ENCODE assay signal across 11 mouse cellular contexts in genomic region chr12:41877292-41877959, GRCm38 (mm10).
DNase-seq lines count a peak whose midpoint lies in the region; ATAC-seq lines count a peak whose summit lies in the region.
"Had no signal": no experiment of that assay in that cellular context is flagged by ENCODE, and none has a peak within 500 bp of the region (broad histone marks: within the 10 kb centered on the region; RNA-seq: fewer than 3 reads in every experiment).

No protein-coding gene starts in this region.

- H3K9ac ChIP-seq in hindbrain, embryonic 14.5 days: no peak overlapping the region
- H3K9ac ChIP-seq in hindbrain, embryonic 12.5 days: no peak overlapping the region

- H3K4me3 ChIP-seq in hindbrain, embryonic 14.5 days (replicated peaks; ENCODE audit: low read length): no peak overlapping the region
- no peak overlapping the region for H3K4me3 ChIP-seq in hindbrain, embryonic 12.5 days

- H3K9me3 ChIP-seq in hindbrain, embryonic 14.5 days (ENCODE audit: control insufficient read depth, low read length): no peaks in the 10 kb centered on the region
- no peaks in the 10 kb centered on the region for H3K9me3 ChIP-seq in hindbrain, embryonic 12.5 days (replicated peaks)

- no peaks in the 10 kb centered on the region for H3K27me3 ChIP-seq in hindbrain, embryonic 14.5 days (ENCODE audit: control insufficient read depth, insufficient read depth, low read length)
- no peaks in the 10 kb centered on the region for H3K27me3 ChIP-seq in hindbrain, embryonic 12.5 days

- no peaks in the 10 kb centered on the region for H3K36me3 ChIP-seq in hindbrain, embryonic 14.5 days (replicated peaks; ENCODE audit: control insufficient read depth, insufficient read depth)
- H3K36me3 ChIP-seq in hindbrain, embryonic 12.5 days: no peaks in the 10 kb centered on the region

- no peak for ATAC-seq in hindbrain, embryonic 14.5 days (ENCODE audit: low FRiP score)
- no peak for ATAC-seq in hindbrain, embryonic 12.5 days (ENCODE audit: low FRiP score)

- DNase-seq in hindbrain, embryonic 14.5 days (ENCODE audit: low spot score): no peak
- DNase-seq in right cerebral cortex, adult 18-20 months: peak; percentile 56
- DNase-seq in right cerebral cortex, postnatal 14 days: no peak
- peak; percentile 32 to 55 for DNase-seq in left cerebral cortex, adult 9 months (ENCODE audit: low spot score in 2 of 2)
- DNase-seq in ovary, postnatal 14 days (ENCODE audit: low spot score): no peak
- DNase-seq in c-Kit-positive CD71-positive TER-119-positive erythroid progenitor cells, embryonic 14.5 days (ENCODE audit: low spot score): no peak
- DNase-seq in spleen, postnatal 14 days (ENCODE audit: low spot score in 2 of 2): no peak
- DNase-seq: adrenal gland, adult 8-10 months; heart, postnatal 4 days; kidney, adult 18-20 months had no signal

- 55% methylated on average over 5 of the region's 5 CpGs for WGBS in hindbrain, embryonic 14.5 days
- WGBS in hindbrain, embryonic 12.5 days: 66% methylated on average over 5 of the region's 5 CpGs

- 0 out of 2 replicates have a peak overlapping the region, but pooled peaks have one; percentile 16 for H3K27ac ChIP-seq in hindbrain, embryonic 14.5 days
- H3K27ac ChIP-seq in hindbrain, embryonic 12.5 days: no peak overlapping the region

- H3K4me2 ChIP-seq in hindbrain, embryonic 14.5 days (replicated peaks): no peak overlapping the region
- no peak overlapping the region for H3K4me2 ChIP-seq in hindbrain, embryonic 12.5 days (replicated peaks)

- H3K4me1 ChIP-seq in hindbrain, embryonic 14.5 days (replicated peaks; ENCODE audit: control insufficient read depth, insufficient read depth, low read length): no peaks in the 10 kb centered on the region; the same call in 1 of the 2 replicates
- no peaks in the 10 kb centered on the region for H3K4me1 ChIP-seq in hindbrain, embryonic 12.5 days

Comparison
In these comparisons a context has a peak if more than half of its experiments do, and no peak if none do; other contexts are left out.
1. DNase-seq: peak in right cerebral cortex, adult 18-20 months (single experiment) and left cerebral cortex, adult 9 months (2 of 2); none in hindbrain, embryonic 14.5 days (single experiment), right cerebral cortex, postnatal 14 days (single experiment), ovary, postnatal 14 days (single experiment), c-Kit-positive CD71-positive TER-119-positive erythroid progenitor cells, embryonic 14.5 days (single experiment) and spleen, postnatal 14 days (0 of 2).